Mouse (Mus musculus) splenic B cell, adult 2 months (primary cell): Measurements from ENCODE around the gene Dld.
A peak's percentile ranks its signal among the peaks of the same experiment; 100 is the strongest.

Source experiments
- DNase-seq: peaks from one replicate; pipeline ENCODE4 v3.0.0-alpha.2; 2011; ENCODE audit warnings: low read depth, low spot score
- H3K27me3 ChIP-seq: 2 replicates; pipeline ENCODE4 v1.6.1; 2012; ENCODE audit warnings: mild to moderate bottlenecking, low read length, moderate library complexity, mixed read lengths; ENCODE audit not compliant: control insufficient read depth, poor library complexity, insufficient read depth, severe bottlenecking
- H3K36me3 ChIP-seq: 2 replicates; pipeline ENCODE4 v1.6.1; 2012; ENCODE audit warnings: mild to moderate bottlenecking, low read length, moderate library complexity, mixed read lengths; ENCODE audit not compliant: control insufficient read depth, poor library complexity, insufficient read depth, severe bottlenecking

Dld gene

DNA sequence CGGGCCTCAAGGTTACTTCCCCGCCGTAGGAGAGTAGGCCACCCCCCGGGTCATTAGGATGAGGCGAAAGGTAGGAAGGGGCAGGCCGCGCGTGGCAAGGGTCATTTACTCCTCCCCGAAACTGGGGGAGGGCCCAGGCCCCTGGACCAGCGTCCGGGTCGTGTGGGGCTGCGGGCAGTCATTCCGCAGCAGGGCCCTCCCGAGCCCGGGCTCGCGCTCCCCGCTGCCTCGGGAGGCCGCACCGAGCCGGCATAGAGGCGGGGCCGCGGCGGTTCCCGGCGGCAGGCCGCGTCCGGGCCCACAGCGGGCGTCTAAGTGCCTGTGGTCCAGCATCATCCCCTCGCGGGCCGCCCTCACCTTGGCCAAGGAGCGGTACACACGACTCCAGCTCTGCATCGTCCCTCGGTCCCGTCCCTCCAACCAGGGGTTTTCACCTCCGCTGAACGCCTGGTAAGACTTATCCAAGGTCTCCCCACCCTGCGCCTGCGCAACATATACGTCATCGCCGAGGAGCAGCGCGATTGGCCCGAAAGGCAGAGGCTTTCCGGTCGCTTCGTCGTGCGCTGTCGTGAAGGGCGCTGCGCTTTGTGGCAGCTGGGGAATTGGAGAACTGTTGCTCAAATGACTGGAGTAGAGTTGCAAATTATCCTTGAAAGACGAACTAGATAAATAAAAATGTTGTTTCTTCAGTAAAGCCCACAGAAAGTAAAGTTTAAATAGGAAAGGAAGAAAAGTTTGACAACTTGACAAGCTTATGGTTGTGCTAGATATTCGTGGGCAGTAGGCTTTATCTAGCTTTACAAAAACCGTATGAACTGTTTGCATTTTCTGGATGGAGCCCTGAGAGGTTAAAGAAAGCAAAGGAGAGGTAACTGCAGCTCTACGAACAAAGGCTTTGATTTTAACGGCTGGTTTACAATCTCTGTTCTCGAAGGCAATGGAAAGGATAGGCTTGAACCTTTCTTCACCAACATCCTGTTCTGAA, at the start of gene Dld:
TSS of gene Dld (minus strand) at position 510 of the 985 bp plus-strand sequence.
- H3K36me3 ChIP-seq: peaks cover 5% of the 10 kb centered on the region; the same call in 1 of the 2 replicates
- no peaks in the 10 kb centered on the region for H3K27me3 ChIP-seq
- DNase-seq: peak; percentile 96

DNA sequence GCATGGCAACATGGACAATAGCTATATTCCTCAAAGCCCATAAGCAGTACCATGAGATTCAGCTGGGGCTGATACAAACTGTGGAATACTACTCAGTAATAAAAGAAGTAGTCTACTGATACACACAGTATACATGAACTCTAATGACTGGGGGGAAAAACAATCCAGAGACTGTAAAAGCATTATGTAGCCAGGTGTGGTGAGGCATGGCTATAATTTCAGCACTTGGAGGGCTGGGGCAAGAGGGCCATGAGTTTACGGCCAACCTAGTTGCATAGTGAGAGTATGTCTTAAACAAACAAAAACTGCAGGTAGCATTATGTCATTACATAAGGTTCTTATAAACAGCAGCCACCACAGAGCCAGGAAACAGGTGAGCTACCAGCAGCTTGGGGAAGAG, 49.6 kb upstream of the Dld start:
- H3K36me3 ChIP-seq: no peaks in the 10 kb centered on the region
- DNase-seq: no peak

DNA sequence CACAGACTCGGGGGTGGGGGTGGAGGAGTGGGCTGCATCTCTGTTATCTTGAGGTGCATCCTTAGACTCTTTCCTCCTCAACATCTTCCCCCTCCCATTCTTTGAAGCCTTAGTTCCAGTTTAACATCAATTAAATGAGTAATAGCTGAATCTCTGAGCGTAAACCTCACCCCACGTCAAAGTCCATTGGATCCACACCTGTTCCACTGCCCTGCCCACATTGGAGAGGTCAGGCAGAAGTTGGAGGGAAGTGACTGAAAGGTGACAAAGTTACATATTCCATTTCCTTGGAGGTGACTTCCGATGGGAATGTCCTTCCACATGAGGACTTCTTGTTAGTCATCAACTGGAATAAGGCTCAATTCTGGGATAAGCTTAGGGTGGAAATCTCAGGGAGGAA, 46.5 kb upstream of the Dld start:
- H3K36me3 ChIP-seq: no peaks in the 10 kb centered on the region
- H3K27me3 ChIP-seq: no peaks in the 10 kb centered on the region
- DNase-seq: no peak

More for the DNA sequence above, 49.6 kb upstream of the Dld start:
- H3K27me3 ChIP-seq: no peaks in the 10 kb centered on the region

DNA sequence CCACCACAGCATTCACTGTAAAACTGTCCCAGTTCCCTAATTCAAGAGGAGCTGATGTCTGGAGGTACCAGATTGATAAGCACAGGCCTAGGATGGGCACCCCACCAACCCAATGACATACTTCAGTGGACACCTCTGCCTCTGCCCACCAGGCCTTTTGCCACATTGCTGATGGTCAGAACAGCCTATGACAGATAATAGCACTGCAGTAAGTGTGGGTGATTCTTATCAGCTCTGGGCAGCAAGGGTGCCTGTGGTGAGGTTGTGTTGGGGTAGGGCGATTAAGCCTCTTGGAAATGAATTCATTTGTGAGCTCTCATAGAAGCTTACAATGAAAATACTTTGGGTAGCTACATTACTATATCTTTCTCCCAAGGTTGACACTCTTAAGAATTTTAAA, 44.6 kb upstream of the Dld start:
- Histone ChIP-seq H3K27me3 (no peaks in the 10 kb centered on the region), H3K36me3 (no peaks in the 10 kb centered on the region)
- DNase-seq: no peak

DNA sequence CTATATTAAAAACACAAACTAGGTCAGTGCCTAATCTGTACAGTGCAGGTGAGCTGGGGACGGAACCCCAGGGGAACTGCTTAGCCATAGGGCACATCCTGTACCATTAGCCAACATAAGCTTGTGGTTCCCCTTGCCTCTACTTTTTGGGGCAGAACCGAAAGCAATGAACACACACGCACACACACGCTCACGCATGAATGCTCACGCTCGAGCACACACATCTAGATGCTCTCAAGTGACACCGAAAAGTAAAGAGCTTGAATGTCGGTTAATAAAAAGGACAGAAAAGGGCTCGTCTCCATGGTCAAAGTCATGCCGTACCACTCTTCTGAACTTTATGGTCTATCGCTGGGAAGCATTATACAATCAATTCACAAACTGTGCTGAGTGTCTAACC, 40.4 kb upstream of the Dld start:
- no peaks in the 10 kb centered on the region for H3K36me3 ChIP-seq
- DNase-seq: peak; percentile 19
- no peaks in the 10 kb centered on the region for H3K27me3 ChIP-seq

DNA sequence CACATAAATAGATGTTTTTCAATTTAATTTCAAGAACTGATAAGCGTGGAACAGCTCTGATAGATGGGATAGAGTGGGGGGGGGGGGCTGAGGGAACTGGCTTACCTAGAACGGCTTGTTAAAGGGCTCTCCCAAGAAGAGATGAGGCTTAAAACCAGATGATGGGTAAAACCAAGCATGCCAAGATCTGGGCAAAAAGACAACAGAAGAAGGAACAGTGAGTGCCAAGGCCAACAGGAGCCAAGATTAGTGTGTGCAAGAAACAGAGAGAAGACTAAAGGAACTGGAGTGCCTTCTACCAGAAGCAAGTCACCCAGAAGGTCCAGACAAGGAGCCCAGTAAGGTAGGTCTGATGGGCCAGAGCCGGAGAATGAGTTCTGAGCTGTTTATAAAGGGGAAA, 39.3 kb upstream of the Dld start, which contains the start of gene Slc26a3:
TSS of gene Slc26a3 (plus strand) at position 301 of the 400 bp plus-strand sequence.
- H3K27me3 ChIP-seq: no peaks in the 10 kb centered on the region
- no peak for DNase-seq
- H3K36me3 ChIP-seq: no peaks in the 10 kb centered on the region

DNA sequence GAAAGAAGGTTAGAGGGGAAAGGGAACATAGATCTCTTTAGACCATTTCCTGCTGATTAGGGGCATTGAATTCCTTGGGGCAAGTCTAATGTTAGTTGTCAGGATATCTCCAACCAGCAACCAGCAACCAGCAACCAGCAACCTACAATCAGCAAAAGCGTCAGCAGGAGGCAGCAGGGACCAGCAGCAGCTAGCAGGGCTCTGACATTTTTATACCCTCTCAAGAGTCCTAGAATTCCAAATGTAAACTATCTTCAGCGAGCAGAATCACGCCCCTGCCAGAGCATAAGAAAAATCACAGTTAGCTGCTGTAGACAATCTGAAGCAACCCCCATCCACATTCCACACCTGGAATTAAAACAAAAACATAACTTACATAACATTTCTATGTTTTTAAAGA, 36.0 kb upstream of the Dld start:
- Histone ChIP-seq H3K27me3 (no peaks in the 10 kb centered on the region), H3K36me3 (no peaks in the 10 kb centered on the region)
- no peak for DNase-seq

DNA sequence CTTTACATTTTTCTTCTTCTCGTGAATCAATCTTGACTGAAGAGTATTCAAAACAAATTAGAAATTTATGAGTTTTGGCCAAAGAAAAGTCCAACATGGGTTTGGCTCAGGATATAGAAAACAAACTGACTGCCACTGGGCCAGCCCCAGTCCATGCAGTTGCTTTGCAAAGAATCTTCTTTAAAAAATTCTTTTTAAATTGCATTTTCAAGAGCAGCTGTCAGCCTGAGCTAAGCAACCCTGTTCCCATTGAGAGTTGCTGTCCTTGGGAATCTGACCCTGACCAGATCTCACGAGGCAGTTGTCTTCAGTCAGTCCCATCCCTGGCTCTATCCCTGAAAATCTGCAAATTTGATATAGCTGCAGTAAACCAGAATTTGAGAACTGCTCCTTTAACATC, 31.2 kb upstream of the Dld start:
- H3K27me3 ChIP-seq: no peaks in the 10 kb centered on the region
- DNase-seq: no peak
- no peaks in the 10 kb centered on the region for H3K36me3 ChIP-seq

DNA sequence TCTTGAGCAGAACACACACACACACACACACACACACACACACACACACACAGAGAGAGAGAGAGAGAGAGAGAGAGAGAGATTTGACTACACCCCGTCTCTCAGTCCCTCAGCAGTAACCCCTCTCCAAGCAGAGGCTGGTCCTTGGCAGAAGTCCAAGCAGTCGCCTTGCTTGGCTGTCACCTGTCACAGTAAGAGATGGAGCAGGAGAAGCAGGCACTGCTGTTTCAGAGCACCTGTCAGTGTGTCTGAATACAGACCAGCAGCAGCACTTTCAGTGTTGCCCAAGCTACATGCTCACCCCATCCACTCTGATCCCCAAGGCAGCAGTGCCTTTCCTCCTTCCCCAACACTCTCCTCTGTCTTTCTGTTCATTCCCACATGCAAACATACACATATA, 29.6 kb upstream of the Dld start:
- DNase-seq: no peak
- Histone ChIP-seq H3K36me3 (no peaks in the 10 kb centered on the region), H3K27me3 (no peaks in the 10 kb centered on the region)

DNA sequence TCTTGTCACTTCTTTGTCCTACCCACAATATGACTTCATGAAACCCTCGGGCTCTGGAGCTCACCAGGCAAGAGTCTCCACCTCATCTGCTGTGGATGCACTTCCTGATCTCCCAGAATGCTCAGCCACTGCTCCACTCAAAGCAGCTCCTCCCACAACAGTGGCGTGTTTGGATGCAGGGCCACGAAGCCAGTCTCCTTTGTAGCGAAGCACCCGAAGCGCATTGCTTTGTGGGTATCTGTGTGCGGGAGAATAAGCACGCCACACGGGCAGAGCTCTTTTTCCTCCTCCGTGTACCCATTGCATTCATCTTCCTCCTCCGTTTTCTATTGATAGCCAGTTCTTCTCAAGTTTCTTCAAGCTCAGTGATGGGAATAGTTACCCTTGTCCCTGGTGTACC, 26.0 kb upstream of the Dld start:
- H3K36me3 ChIP-seq: no peaks in the 10 kb centered on the region
- no peak for DNase-seq

DNA sequence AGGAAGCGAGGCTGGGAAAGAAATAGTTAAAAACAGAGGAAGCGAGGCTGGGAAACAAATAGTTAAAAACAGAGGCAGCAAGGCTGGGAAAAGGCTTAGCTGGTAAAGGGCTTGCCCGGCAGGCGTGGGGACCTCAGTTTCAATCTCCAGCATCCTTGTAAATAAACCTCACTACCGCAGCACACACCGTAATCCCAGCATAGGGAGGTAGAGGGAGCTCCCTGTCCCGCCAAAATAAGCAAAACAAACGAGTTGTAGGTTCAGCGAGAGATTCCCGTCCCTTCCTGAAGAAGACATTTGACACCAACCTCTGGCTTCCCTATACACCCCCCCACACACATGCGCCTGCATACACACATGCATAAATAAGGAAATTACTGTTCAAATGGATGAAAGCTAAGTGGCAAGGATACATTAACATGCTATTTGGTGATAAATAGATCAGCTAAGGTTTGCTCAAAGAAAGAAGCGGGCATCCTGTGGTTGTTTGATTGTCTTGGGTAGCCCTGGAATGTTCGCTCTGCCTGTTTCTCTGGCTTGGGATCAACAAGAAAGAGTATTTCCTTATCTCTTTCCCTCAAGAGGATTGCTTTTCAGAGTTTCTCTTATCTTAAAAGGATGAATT, 25.2 kb upstream of the Dld start:
- Histone ChIP-seq H3K36me3 (no peaks in the 10 kb centered on the region), H3K27me3 (no peaks in the 10 kb centered on the region)
- DNase-seq: no peak

More for the DNA sequence above, 26.0 kb upstream of the Dld start:
- no peaks in the 10 kb centered on the region for H3K27me3 ChIP-seq

DNA sequence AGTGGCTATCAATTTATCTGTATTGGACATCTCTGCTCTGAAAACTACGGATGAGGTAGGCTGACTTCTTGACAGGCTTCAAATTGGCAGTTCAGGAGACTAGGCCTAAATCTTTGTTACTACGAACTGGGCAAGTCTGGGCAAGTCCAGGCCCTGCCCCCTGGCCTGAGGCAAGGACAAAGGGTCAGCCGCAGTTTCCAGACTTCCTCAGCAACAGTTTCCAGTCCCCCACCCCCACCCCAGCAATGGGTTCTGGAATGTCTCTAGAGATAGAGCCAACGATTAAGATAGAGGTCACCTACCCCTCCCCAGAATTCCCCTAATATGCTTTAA, 24.0 kb upstream of the Dld start:
- H3K27me3 ChIP-seq: no peaks in the 10 kb centered on the region
- no peak for DNase-seq
- no peaks in the 10 kb centered on the region for H3K36me3 ChIP-seq

DNA sequence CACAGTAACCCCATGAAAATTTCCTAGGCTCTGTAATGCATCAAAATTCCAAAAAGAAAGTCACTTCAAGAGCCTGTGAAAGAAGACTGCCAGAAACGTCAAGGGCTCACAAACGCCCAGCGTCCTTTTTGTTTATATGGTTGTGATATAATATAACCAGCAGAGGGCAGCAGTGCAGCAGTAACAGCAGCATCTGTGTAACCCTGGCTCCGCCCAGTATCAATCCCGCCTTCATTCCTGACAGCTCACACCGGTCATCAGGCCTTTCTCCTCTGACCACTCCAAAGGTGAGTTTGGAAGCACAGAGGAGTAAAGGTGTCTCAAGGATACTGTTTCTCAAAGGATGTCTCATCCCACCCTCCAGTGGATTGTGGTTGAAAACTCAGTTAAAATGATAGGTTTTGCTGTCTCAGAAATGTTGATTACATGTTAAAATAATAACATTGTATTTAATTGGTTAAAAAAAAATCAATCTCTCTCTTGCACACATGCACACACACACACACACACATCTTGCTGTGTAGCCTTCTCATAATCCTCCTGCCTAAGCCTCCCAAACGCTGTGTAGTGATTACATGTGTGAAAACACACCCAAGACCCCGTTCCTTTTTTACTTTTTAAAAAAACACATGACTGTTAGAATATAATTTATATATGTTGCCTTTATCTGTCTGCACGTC, 23.5 kb upstream of the Dld start:
- peak; percentile 68 for DNase-seq
- Histone ChIP-seq H3K27me3 (no peaks in the 10 kb centered on the region), H3K36me3 (no peaks in the 10 kb centered on the region)

DNA sequence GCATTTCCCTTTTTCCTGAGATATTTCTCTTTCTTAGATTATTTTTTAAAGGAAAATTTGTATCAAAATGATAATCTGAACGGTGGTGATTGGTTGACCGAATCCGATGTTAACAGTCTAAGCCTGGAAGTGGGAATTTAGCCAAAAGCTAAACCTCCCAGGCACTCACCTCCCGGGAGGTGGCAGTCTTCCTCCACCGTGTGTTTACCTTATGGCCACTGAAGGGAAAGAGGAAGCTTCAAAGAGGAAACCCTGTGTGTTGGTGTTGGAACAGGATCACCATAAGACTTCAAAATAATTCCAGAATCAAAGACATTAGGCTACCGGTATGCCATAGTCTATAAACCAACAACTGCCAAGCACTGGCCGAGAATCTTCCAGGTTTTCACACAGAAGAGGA, 18.4 kb upstream of the Dld start:
- H3K36me3 ChIP-seq: no peaks in the 10 kb centered on the region
- DNase-seq: no peak
- H3K27me3 ChIP-seq: no peaks in the 10 kb centered on the region

DNA sequence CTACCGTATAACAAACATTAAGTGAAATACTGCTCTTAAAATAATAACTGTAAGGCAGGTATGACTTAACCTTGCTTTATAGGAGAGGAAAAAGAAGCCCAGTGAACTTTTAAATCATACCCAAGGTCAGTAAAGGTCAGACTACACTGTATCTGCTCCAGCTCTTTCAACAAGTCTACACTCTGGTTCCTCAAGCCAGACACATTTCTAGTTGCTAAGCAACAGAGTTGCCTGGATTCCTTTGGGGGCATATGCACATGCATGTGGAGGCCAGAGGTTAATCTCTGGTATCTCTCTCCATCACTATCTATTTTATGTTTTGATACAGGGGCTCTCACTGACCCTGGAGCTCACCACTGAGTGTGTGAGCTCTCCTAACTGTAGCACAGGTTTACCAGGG, 17.9 kb upstream of the Dld start:
- Histone ChIP-seq H3K36me3 (no peaks in the 10 kb centered on the region), H3K27me3 (no peaks in the 10 kb centered on the region)
- no peak for DNase-seq
